Mouse (Mus musculus) thymus, adult 2 months (tissue): ENCODE results near the gene B4galt3. TPM values are rescaled to one million over a fixed set of nuclear protein-coding genes. Genes with fewer than 3 reads are reported as not detected.
A peak's percentile ranks its signal among the peaks of the same experiment; 100 is the strongest.

Experiments
- DNase-seq: peaks from one replicate; pipeline ENCODE4 v3.0.0; 2021
- H3K27ac ChIP-seq: fragments of 200-500 bp; 2 replicates; pipeline ENCODE4 v1.5.1; 2012; ENCODE audit warnings: low read length, control low read depth; ENCODE audit not compliant: control insufficient read depth, insufficient read depth
- H3K27me3 ChIP-seq: fragments of 200-500 bp; 2 replicates; pipeline ENCODE4 v1.6.1; 2012; ENCODE audit warnings: mild to moderate bottlenecking, low read length, moderate library complexity, mixed read lengths; ENCODE audit not compliant: control insufficient read depth, insufficient read depth
- H3K36me3 ChIP-seq: fragments of 200-500 bp; 2 replicates; pipeline ENCODE4 v1.6.1; 2012; ENCODE audit warnings: mild to moderate bottlenecking, low read length, moderate library complexity; ENCODE audit not compliant: control insufficient read depth, insufficient read depth
- H3K4me1 ChIP-seq: fragments of 200-500 bp; replicated peaks from 2 replicates; pipeline ENCODE4 v1.6.1; 2012; ENCODE audit warnings: low read length; ENCODE audit not compliant: control insufficient read depth, insufficient read depth
- H3K4me3 ChIP-seq: fragments of 200-500 bp; 2 replicates; pipeline ENCODE4 v1.5.1; 2012; ENCODE audit warnings: mild to moderate bottlenecking, low read length, control low read depth, moderate library complexity; ENCODE audit not compliant: control insufficient read depth, insufficient read depth
- CTCF ChIP-seq: fragments of 200-500 bp; IDR thresholded peaks from 2 replicates; pipeline ENCODE4 v1.5.1; 2012; ENCODE audit warnings: mild to moderate bottlenecking, control low read depth, low read length, moderate library complexity, borderline replicate concordance; ENCODE audit not compliant: control insufficient read depth, poor library complexity, insufficient read depth; ENCODE audit errors: extremely low read depth
- POLR2A ChIP-seq: fragments of 200-500 bp; IDR thresholded peaks from 2 replicates; pipeline ENCODE4 v1.6.1; 2012; ENCODE audit warnings: mild to moderate bottlenecking, low read length, control low read depth, moderate library complexity; ENCODE audit not compliant: control insufficient read depth, poor library complexity, insufficient read depth; ENCODE audit errors: extremely low read depth
- WGBS: fragments of 180-500 bp; shearing (Covaris S2); methylation state at CpG from one replicate; pipeline ENCODE4 v1.1.7; 2018; 5-methylcytosine and 5-hydroxymethylcytosine counted together
- polyA plus RNA-seq: library from polyadenylated mRNA; depleted of rRNA; stranded (reverse); fragments of >200 nt; gene quantifications from 2 replicates; pipeline ENCODE4 v1.2.3, GENCODE M21; 2012

B4galt3 gene
- polyA plus RNA-seq, 1 experiment = 98.9 TPM

DNA sequence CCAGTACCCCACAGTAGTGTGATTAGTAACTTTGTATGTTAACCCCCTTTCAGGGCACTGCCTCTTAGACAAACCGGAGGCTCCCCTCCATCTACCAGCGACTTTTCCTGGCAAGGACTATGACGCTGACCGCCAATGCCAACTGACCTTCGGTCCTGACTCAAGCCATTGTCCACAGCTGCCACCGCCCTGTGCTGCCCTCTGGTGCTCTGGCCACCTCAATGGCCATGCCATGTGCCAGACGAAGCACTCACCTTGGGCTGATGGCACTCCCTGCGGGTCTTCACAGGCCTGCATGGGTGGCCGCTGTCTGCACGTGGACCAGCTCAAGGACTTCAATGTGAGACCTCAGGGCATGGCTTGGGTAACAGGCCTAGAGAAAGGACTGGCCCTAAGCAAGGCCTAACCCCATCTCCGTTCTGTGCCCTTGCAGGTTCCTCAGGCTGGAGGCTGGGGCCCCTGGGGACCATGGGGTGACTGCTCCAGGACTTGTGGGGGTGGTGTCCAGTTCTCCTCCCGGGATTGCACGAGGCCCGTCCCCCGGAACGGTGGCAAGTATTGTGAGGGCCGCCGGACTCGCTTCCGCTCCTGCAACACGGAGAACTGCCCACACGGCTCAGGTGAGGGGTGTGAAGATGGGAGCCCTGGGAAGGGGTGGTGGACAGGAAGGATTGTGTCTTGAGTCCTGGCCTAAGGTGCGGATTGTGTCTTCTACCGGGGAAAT lies 13.9 kb upstream of the B4galt3 start:
- 97% methylated on average over 24 of the region's 24 CpGs for WGBS

DNA sequence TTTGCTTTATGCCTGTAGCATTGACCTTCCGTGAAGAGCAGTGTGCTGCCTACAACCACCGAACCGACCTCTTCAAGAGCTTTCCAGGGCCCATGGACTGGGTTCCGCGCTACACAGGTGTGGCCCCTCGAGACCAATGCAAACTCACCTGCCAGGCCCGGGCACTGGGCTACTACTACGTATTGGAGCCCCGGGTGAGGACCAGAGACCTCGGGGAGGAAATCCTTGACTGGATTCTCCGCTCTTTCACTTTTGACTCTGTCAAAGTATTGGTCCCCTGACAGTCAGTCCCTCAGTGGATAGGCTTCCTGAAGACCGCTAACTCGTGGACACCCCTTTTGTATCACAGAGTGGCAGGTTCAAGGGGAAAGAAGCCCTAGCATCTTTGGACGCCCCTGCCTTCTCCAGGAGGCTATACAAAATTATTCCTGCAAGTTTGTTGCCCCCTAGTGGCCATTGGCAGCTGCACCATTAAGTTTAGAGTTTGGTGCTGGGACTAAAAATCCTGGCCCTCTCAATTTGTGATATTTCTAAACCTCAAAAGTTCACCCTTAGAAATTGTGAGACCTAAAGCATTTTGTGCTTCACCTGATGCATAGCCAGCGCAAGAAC lies 13.1 kb upstream of the B4galt3 start:
- H3K27ac ChIP-seq = no peak overlapping the region
- peak; percentile 55 for DNase-seq
- no peaks in the 10 kb centered on the region for H3K4me1 ChIP-seq
- 66% methylated on average over 15 of the region's 15 CpGs for WGBS
- no peak overlapping the region for H3K4me3 ChIP-seq
- H3K27me3 ChIP-seq = no peaks in the 10 kb centered on the region
- no peaks in the 10 kb centered on the region for H3K36me3 ChIP-seq
- TF ChIP-seq POLR2A = no peak
- 0 out of 2 replicates have a peak, but pooled peaks have one; percentile 29 for TF ChIP-seq CTCF

More for the DNA sequence above, 13.9 kb upstream of the B4galt3 start:
- H3K27ac ChIP-seq = no peak overlapping the region
- TF ChIP-seq CTCF (no peak), POLR2A (no peak)
- H3K4me1 ChIP-seq = no peaks in the 10 kb centered on the region
- no peak overlapping the region for H3K4me3 ChIP-seq
- DNase-seq = no peak
- H3K36me3 ChIP-seq = no peaks in the 10 kb centered on the region
- no peaks in the 10 kb centered on the region for H3K27me3 ChIP-seq

DNA sequence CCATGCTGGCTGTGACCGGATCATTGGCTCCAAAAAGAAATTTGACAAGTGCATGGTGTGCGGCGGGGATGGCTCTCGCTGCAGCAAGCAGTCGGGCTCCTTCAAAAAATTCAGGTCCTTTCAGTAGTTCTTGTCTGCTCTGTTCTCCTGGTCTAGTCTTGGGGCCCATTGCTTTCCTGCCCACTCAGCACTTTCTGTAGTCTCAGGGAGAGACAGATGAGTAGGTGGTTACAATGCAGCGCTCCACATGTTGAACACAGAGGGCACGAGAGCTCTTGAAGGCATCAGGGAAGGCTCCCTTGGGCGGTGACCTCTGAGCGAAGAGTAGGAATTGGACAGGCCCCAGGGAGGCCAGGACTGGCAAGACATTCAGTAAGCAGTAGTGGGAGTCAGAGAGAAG lies 12.3 kb upstream of the B4galt3 start:
- H3K4me1 ChIP-seq = 0 out of 2 replicates have a peak, but pooled peaks cover 1% of the 10 kb centered on the region
- H3K27ac ChIP-seq = no peak overlapping the region
- DNase-seq = no peak
- 93% methylated on average over 9 of the region's 9 CpGs for WGBS
- H3K27me3 ChIP-seq = no peaks in the 10 kb centered on the region
- no peak overlapping the region for H3K4me3 ChIP-seq
- TF ChIP-seq POLR2A (no peak), CTCF (no peak)
- no peaks in the 10 kb centered on the region for H3K36me3 ChIP-seq

DNA sequence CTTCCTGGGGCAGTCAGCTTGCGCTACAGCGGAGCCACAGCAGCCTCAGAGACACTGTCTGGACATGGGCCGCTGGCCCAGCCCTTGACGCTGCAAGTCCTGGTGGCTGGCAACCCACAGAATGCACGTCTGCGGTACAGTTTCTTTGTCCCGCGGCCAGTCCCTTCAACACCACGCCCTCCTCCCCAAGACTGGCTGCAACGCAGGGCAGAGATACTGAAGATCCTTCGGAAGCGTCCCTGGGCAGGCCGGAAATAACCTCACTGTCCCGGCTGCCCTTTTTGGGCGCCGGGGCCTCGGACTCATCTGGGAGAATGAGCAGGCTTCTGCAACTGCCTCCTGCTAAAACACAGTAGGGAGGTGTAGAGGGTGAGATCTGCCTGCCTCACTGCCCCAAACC lies 11.2 kb upstream of the B4galt3 start:
- H3K4me1 ChIP-seq = 0 out of 2 replicates have a peak, but pooled peaks cover 2% of the 10 kb centered on the region
- DNase-seq = no peak
- no peaks in the 10 kb centered on the region for H3K36me3 ChIP-seq
- H3K4me3 ChIP-seq = no peak overlapping the region
- 54% methylated on average over 17 of the region's 17 CpGs for WGBS
- H3K27ac ChIP-seq = no peak overlapping the region
- TF ChIP-seq POLR2A (no peak), CTCF (no peak)
- H3K27me3 ChIP-seq = no peaks in the 10 kb centered on the region

DNA sequence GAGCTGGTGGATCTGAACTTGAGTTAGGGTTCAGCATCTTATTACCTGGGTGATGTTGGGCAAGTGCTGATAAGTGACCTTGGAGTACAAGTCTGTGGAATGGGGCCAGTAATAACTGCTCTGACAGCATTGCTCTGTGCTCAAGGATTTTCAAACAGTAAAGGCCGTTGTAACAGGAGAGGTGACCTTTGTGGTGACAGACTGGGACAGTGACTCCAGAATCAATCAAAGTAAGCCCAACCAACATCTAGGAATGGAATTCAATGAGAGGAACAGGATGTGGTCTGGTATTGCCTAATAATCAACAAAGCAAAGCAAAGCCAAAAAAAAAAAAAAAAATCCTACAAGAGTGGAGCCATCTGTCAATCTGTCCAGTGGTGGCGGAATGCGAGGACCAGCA lies 9.8 kb upstream of the B4galt3 start:
- TF ChIP-seq POLR2A = no peak
- TF ChIP-seq CTCF = no peak

DNA sequence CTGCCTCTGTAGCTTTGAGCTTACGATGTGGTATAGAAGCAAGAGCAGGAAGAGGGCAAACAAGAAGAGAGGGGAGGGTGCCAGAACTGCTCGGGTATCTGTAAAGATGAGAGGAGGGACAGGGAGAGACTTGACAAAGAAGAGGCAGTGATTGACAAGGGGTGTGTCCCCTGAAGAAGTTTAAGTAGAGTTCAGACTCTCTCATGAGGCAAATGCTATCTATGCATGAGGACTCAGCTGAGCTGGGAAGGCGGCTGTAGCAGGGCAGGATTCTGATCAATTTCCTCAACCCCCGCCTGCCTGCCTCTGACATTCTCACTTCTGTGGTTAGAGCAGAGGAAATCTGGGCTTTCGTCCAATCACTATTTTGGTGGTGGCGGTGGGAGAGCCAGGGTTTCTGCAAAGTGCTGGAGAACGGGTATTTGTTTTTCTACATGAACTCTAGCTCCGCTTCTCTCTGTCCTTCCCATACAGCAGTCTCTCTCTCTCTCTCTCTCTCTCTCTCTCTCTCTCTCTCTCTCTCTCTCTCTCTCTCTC lies 7.5 kb upstream of the B4galt3 start:
- no peak overlapping the region for H3K27ac ChIP-seq
- DNase-seq = no peak
- no peak overlapping the region for H3K4me3 ChIP-seq
- no peaks in the 10 kb centered on the region for H3K27me3 ChIP-seq
- 1% methylated on average over 8 of the region's 8 CpGs for WGBS
- no peak for TF ChIP-seq POLR2A
- TF ChIP-seq CTCF = no peak
- H3K4me1 ChIP-seq = 0 out of 2 replicates have a peak, but pooled peaks cover 2% of the 10 kb centered on the region
- no peaks in the 10 kb centered on the region for H3K36me3 ChIP-seq

More for the DNA sequence above, 9.8 kb upstream of the B4galt3 start:
- no peaks in the 10 kb centered on the region for H3K36me3 ChIP-seq
- H3K27me3 ChIP-seq = no peaks in the 10 kb centered on the region
- no peak overlapping the region for H3K4me3 ChIP-seq
- no peak for DNase-seq
- H3K4me1 ChIP-seq = 0 out of 2 replicates have a peak, but pooled peaks cover 2% of the 10 kb centered on the region
- no peak overlapping the region for H3K27ac ChIP-seq
- WGBS = 85% methylated on average over 3 of the region's 3 CpGs
